Mouse (Mus musculus) NIH3T3 (cell line): ENCODE measurements at regions not wholly inside any gene's neighbourhood (a gene's known extent, or its start where the extent isn't known, plus 50 kb on each side); places are given as distances from the start of the nearest gene placed in this dataset.
A peak's percentile ranks its signal among the peaks of the same experiment; 100 is the strongest.

ENCODE experiments used
- DNase-seq: peaks from one replicate; pipeline ENCODE4 v3.0.0-alpha.2; 2012; ENCODE audit warnings: low read depth

- peak; percentile 75 for DNase-seq
Measured at GRCm38 (mm10) chr16:86159021-86159815, 257.6 kb upstream of the Adamts5 start.

- DNase-seq: peak; percentile 79
Measured at GRCm38 (mm10) chr16:86138171-86138570, 236.5 kb upstream of the Adamts5 start.

GRCm38 (mm10) chr16:86136169-86136568 is 234.5 kb upstream of the Adamts5 start:
- no peak for DNase-seq

GRCm38 (mm10) chr16:86127391-86127790 is 225.8 kb upstream of the Adamts5 start:
- no peak for DNase-seq

GRCm38 (mm10) chr16:86124182-86124581 is 222.6 kb upstream of the Adamts5 start:
- no peak for DNase-seq

GRCm38 (mm10) chr16:86122936-86123335 is 221.3 kb upstream of the Adamts5 start:
- peak; percentile 59 for DNase-seq

GRCm38 (mm10) chr16:86117959-86118358 is 216.3 kb upstream of the Adamts5 start:
- no peak for DNase-seq

- DNase-seq: no peak
Measured at GRCm38 (mm10) chr16:86115587-86116376, 214.2 kb upstream of the Adamts5 start.

- peak; percentile 60 for DNase-seq
Measured at GRCm38 (mm10) chr16:86094461-86094860, 192.8 kb upstream of the Adamts5 start.

- no peak for DNase-seq
Measured at GRCm38 (mm10) chr16:86090175-86090574, 188.5 kb upstream of the Adamts5 start.

- peak; percentile 71 for DNase-seq
Measured at GRCm38 (mm10) chr16:86087421-86087820, 185.8 kb upstream of the Adamts5 start.

- no peak for DNase-seq
Measured at GRCm38 (mm10) chr16:86067628-86068364, 166.2 kb upstream of the Adamts5 start.

- DNase-seq: no peak
Measured at GRCm38 (mm10) chr16:86060087-86060486, 158.5 kb upstream of the Adamts5 start.

GRCm38 (mm10) chr16:86044695-86045094 is 143.1 kb upstream of the Adamts5 start:
- no peak for DNase-seq

GRCm38 (mm10) chr16:86034772-86035171 is 133.1 kb upstream of the Adamts5 start:
- peak; percentile 21 for DNase-seq

GRCm38 (mm10) chr16:86027700-86028099 is 126.1 kb upstream of the Adamts5 start:
- DNase-seq: peak; percentile 21

GRCm38 (mm10) chr16:86015336-86015735 is 113.7 kb upstream of the Adamts5 start:
- DNase-seq: no peak

GRCm38 (mm10) chr16:86011051-86011450 is 109.4 kb upstream of the Adamts5 start:
- DNase-seq: no peak

GRCm38 (mm10) chr16:86009638-86010329 is 108.2 kb upstream of the Adamts5 start:
- no peak for DNase-seq

GRCm38 (mm10) chr16:86007799-86008198 is 106.2 kb upstream of the Adamts5 start:
- no peak for DNase-seq

GRCm38 (mm10) chr16:86000846-86001245 is 99.2 kb upstream of the Adamts5 start:
- no peak for DNase-seq

- no peak for DNase-seq
Measured at GRCm38 (mm10) chr16:85985841-85986240, 84.2 kb upstream of the Adamts5 start.
